9 mouse cellular contexts compared by ENCODE assay signal in genomic region chr2:132716154-132716553, GRCm38 (mm10). TPM values are rescaled to one million over a fixed set of nuclear protein-coding genes. Genes with fewer than 3 reads are reported as not detected.
DNase-seq lines count a peak whose midpoint lies in the region; ATAC-seq and TF ChIP-seq lines count a peak whose summit lies in the region.
"Had no signal": no experiment of that assay in that cellular context is flagged by ENCODE, and none has a peak within 500 bp of the region (broad histone marks: within the 10 kb centered on the region; RNA-seq: fewer than 3 reads in every experiment).

No protein-coding gene starts in this region.

- no peak; the same call in 1 of the 2 replicates for ATAC-seq in midbrain, embryonic 14.5 days (ENCODE audit: low FRiP score, low TSS enrichment)

- H3K27me3 ChIP-seq in limb, embryonic 10.5 days (ENCODE audit: low read depth, poor library complexity, severe bottlenecking): no peaks in the 10 kb centered on the region
- no peaks in the 10 kb centered on the region for H3K27me3 ChIP-seq in midbrain, embryonic 14.5 days (ENCODE audit: control insufficient read depth, insufficient read depth, low read length)

- H3K36me3 ChIP-seq in limb, embryonic 10.5 days: no peaks in the 10 kb centered on the region
- H3K36me3 ChIP-seq in midbrain, embryonic 14.5 days (ENCODE audit: control insufficient read depth, insufficient read depth, low read length): no peaks in the 10 kb centered on the region; the same call in 1 of the 2 replicates

- DNase-seq in right cerebral cortex, postnatal 4 days: peak; percentile 53
- DNase-seq in right cerebral cortex, adult 18-20 months: no peak
- DNase-seq in brain, embryonic 14.5 days (ENCODE audit: low read depth): peak; percentile 50
- DNase-seq in heart, postnatal 10 days: peak; percentile 63 to 78
- peak; percentile 46 for DNase-seq in limb, embryonic 10.5 days (ENCODE audit: low spot score)
- peak; percentile 32 for DNase-seq in midbrain, embryonic 14.5 days
- peak; percentile 50 for DNase-seq in thymus, postnatal 0 days (ENCODE audit: low spot score)

- no peak overlapping the region for H3K4me2 ChIP-seq in midbrain, embryonic 14.5 days (ENCODE audit: low read length)

- WGBS in limb, embryonic 10.5 days: 31% methylated on average over 5 of the region's 5 CpGs
- 32% methylated on average over 5 of the region's 5 CpGs for WGBS in midbrain, embryonic 14.5 days

- TF ChIP-seq CTCF in brain, embryonic 14.5 days (IDR thresholded peaks at IDR 0.05; ENCODE audit: borderline replicate concordance, extremely low read depth, insufficient read depth, insufficient read length): peak; percentile 58
- peak; percentile 56 for TF ChIP-seq CTCF in embryonic fibroblast, embryonic 13.5 days (IDR thresholded peaks at IDR 0.05; ENCODE audit: borderline replicate concordance, insufficient read depth, low read length)

- peaks cover 2% of the 10 kb centered on the region; the same call in 1 of the 2 replicates for H3K4me1 ChIP-seq in embryonic fibroblast, embryonic 13.5 days (ENCODE audit: control insufficient read depth, insufficient read depth, low read length)
- no peaks in the 10 kb centered on the region for H3K4me1 ChIP-seq in limb, embryonic 10.5 days
- H3K4me1 ChIP-seq in midbrain, embryonic 14.5 days (ENCODE audit: control insufficient read depth, insufficient read depth, low read length): peaks cover 20% of the 10 kb centered on the region

- intact Hi-C loops in heart, postnatal 10 days (cut with DNase I): loop anchor here (1.0 to 10.0 kb wide), 4 partner anchors 15 to 401 kb away; no protein-coding TSS in a partner anchor

- H3K9me3 ChIP-seq in limb, embryonic 10.5 days (replicated peaks): no peaks in the 10 kb centered on the region
- no peaks in the 10 kb centered on the region for H3K9me3 ChIP-seq in midbrain, embryonic 14.5 days (ENCODE audit: control insufficient read depth, low read length)

- H3K4me3 ChIP-seq in embryonic fibroblast, embryonic 13.5 days (ENCODE audit: insufficient read depth, low read length): no peak overlapping the region
- no peak overlapping the region for H3K4me3 ChIP-seq in limb, embryonic 10.5 days
- H3K4me3 ChIP-seq in midbrain, embryonic 14.5 days (replicated peaks; ENCODE audit: low read depth, low read length): no peak overlapping the region
- H3K4me3 ChIP-seq: myocyte had no signal

- H3K27ac ChIP-seq in embryonic fibroblast, embryonic 13.5 days (ENCODE audit: insufficient read depth, low read length): no peak overlapping the region
- H3K27ac ChIP-seq in limb, embryonic 10.5 days: no peak overlapping the region
- H3K27ac ChIP-seq in midbrain, embryonic 14.5 days (replicated peaks; ENCODE audit: low read depth, low read length): no peak overlapping the region

- H3K9ac ChIP-seq in midbrain, embryonic 14.5 days (replicated peaks; ENCODE audit: low read length): no peak overlapping the region

- no peak for TF ChIP-seq POLR2A in brain, embryonic 14.5 days (IDR thresholded peaks at IDR 0.05; ENCODE audit: borderline replicate concordance, extremely low read depth, insufficient read depth, insufficient read length, poor library complexity, severe bottlenecking)
- TF ChIP-seq POLR2A in embryonic fibroblast, embryonic 13.5 days (IDR thresholded peaks at IDR 0.05; ENCODE audit: low read depth, low read length): no peak

RNA-seq across cellular contexts. Expression of gene Shld1, which starts 29.4 kb away (rescaled TPM):
- polyA plus RNA-seq in brain, embryonic 14.5 days (2012; rRNA removed): 21.4 and 26.6 TPM in 2 replicates
- 3.1 and 5.3 TPM in 2 replicates for polyA plus RNA-seq in embryonic fibroblast, embryonic 13.5 days (2011; ENCODE audit: insufficient read length, low read depth, missing spikeins)
- 10 to 100 TPM in 1 of 2 experiments, 1 to 10 TPM in 1; 8.7 to 18.3 TPM for total RNA-seq in heart, postnatal 10 days (2021)
- polyA plus RNA-seq in limb, embryonic 10.5 days (2016; fragmentation: Nextera tagmentation; extraction: Ambion mirVana): 16.6 and 17.0 TPM in 2 replicates
- polyA plus RNA-seq in midbrain, embryonic 14.5 days (2014; fragmentation: Nextera tagmentation; extraction: Ambion mirVana): 23.3 and 26.2 TPM in 2 replicates
- 17.8 and 20.7 TPM in 2 replicates for polyA plus RNA-seq in thymus, postnatal 0 days (2015; fragmentation: Nextera tagmentation; extraction: Ambion mirVana)
